Mouse (Mus musculus): Measurements from ENCODE around the gene Cntn4.

DNA sequence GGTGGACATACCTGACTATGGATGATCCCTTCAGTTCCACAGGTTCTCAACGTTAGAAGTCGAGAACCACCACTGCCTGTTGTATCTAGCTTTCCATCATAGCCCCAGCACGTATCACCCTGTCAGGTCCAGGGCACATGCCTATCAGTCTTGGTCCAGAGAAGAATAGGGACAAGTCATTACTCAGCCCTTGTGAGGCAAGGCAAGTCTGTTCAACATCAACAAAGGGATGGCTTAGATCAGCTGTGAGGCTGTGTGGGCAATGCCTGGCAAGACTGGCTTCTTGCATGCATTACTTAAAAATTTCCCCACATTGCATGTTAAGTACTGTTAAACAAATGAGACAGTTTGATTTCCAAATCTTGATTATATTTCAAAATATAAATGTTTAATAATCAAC, 1070.3 kb downstream of the Cntn4 start:
- TF ChIP-seq CTCF (IDR thresholded peaks at IDR 0.05; ENCODE audit: borderline replicate concordance, control insufficient read depth, extremely low read depth, insufficient read depth, low read length, poor library complexity) = no peak
- no peak for TF ChIP-seq POLR2A (IDR thresholded peaks at IDR 0.05; ENCODE audit: control insufficient read depth, extremely low read depth, insufficient read depth, low read length, poor library complexity)

Measured in thymus, adult 2 months (tissue).